Mouse (Mus musculus) forebrain, embryonic 14.5 days (tissue): ENCODE results near the gene Opa3. TPM values are rescaled to one million over a fixed set of nuclear protein-coding genes. Genes with fewer than 3 reads are reported as not detected.
"Not testable (repeated sequence)": the region's sequence is repeated elsewhere in the genome, so short reads cannot be mapped to it uniquely, and the experiment has no call there.

Experiments used
- ATAC-seq: fragments of 200-750 bp; cut with Nextera tagmentation; 2 replicates; pipeline ENCODE4 v1.8.0; 2017; ENCODE audit warnings: mild to moderate bottlenecking, moderate library complexity
- DNase-seq: peaks from one replicate; pipeline ENCODE4 v3.0.0-alpha.2; 2015; ENCODE audit warnings: low spot score
- H3K27ac ChIP-seq: fragments of 300-500 bp; sonication (generic); 2 replicates; pipeline ENCODE4 v1.5.1; 2014; ENCODE audit warnings: low read depth, mild to moderate bottlenecking, control low read depth, low read length, moderate library complexity
- H3K27me3 ChIP-seq: fragments of 300-500 bp; sonication (generic); replicated peaks from 2 replicates; pipeline ENCODE4 v1.6.1; 2014; ENCODE audit warnings: low read length, control low read depth, mixed read lengths; ENCODE audit not compliant: control insufficient read depth, insufficient read depth
- H3K36me3 ChIP-seq: fragments of 300-500 bp; sonication (generic); 2 replicates; pipeline ENCODE4 v1.6.1; 2014; ENCODE audit warnings: low read length, control low read depth; ENCODE audit not compliant: control insufficient read depth, insufficient read depth
- H3K4me1 ChIP-seq: fragments of 300-500 bp; sonication (generic); 2 replicates; pipeline ENCODE4 v1.6.1; 2014; ENCODE audit warnings: antibody characterized with exemption, low read length, control low read depth; ENCODE audit not compliant: control insufficient read depth, insufficient read depth
- H3K4me2 ChIP-seq: fragments of 300-500 bp; sonication (generic); 2 replicates; pipeline ENCODE4 v1.6.1; 2014; ENCODE audit warnings: mild to moderate bottlenecking, control low read depth, low read length
- H3K4me3 ChIP-seq: fragments of 300-500 bp; sonication (generic); 2 replicates; pipeline ENCODE4 v1.5.1; 2014; ENCODE audit warnings: low read depth, low read length, control low read depth
- H3K9ac ChIP-seq: fragments of 300-500 bp; sonication (generic); 2 replicates; pipeline ENCODE4 v1.6.1; 2014; ENCODE audit warnings: mild to moderate bottlenecking, low read length, control low read depth, moderate library complexity
- H3K9me3 ChIP-seq: fragments of 300-500 bp; sonication (generic); replicated peaks from 2 replicates; pipeline ENCODE4 v1.6.1; 2016; ENCODE audit warnings: low read length, control low read depth, mixed read lengths; ENCODE audit not compliant: control insufficient read depth
- WGBS: fragments of 180-500 bp; shearing (Covaris S2); extraction: QIAGEN DNeasy Blood & Tissue Kit; methylation state at CpG from one replicate; pipeline ENCODE4 v1.1.7; 2014; 5-methylcytosine and 5-hydroxymethylcytosine counted together
- polyA plus RNA-seq: library from polyadenylated mRNA; unstranded; fragments of >200 nt; fragmentation: Nextera tagmentation; extraction: Ambion mirVana; gene quantifications from 2 replicates; pipeline ENCODE4 v1.2.1, GENCODE M21; 2014

Gene Opa3
- polyA plus RNA-seq, 1 experiment from 2014 or later: 42.5 TPM

GRCm38 (mm10) chr7:19272173-19272764, 44.1 kb downstream of the Opa3 start:
- H3K27ac ChIP-seq: peak overlapping the region; percentile 77
- no peaks in the 10 kb centered on the region for H3K9me3 ChIP-seq
- peak overlapping the region; percentile 96 for H3K4me2 ChIP-seq
- H3K9ac ChIP-seq: peak overlapping the region; percentile 89
- peaks cover 18% of the 10 kb centered on the region for H3K4me1 ChIP-seq
- ATAC-seq (peak; percentile 71), DNase-seq (peak; percentile 79)
- WGBS: under 1% methylated on average over 34 of the region's 36 CpGs
- H3K4me3 ChIP-seq: peak overlapping the region; percentile 94
- H3K27me3 ChIP-seq: no peaks in the 10 kb centered on the region
- peaks cover 5% of the 10 kb centered on the region; the same call in 1 of the 2 replicates for H3K36me3 ChIP-seq

DNA sequence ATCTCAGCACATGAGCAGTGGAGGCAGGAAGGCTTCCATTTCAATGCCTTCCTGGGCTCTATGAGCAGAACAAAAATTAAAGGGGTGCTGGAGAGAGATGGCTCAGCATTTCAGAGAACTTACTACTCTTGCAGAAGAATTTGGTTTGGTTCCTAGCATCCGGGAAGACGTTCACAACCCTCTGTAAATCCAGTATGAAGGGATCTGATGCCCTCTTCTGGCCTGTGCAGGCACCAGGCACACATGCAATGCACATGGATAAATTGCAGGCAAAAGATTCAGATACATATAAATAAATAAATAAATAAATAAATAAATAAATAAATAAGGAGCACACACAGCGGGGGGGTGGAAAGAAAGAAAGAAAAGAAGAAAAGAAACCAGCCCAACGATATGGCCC, 48.1 kb downstream of the Opa3 start:
- H3K4me2 ChIP-seq: no peak overlapping the region
- no peaks in the 10 kb centered on the region for H3K36me3 ChIP-seq
- peaks cover 35% of the 10 kb centered on the region for H3K27me3 ChIP-seq
- no peak overlapping the region for H3K27ac ChIP-seq
- H3K4me3 ChIP-seq: no peak overlapping the region
- DNase-seq (no peak), ATAC-seq (no peak)
- 55% methylated on average over 4 of the region's 4 CpGs for WGBS
- H3K4me1 ChIP-seq: no peaks in the 10 kb centered on the region
- H3K9ac ChIP-seq: no peak overlapping the region
- H3K9me3 ChIP-seq: no peaks in the 10 kb centered on the region

DNA sequence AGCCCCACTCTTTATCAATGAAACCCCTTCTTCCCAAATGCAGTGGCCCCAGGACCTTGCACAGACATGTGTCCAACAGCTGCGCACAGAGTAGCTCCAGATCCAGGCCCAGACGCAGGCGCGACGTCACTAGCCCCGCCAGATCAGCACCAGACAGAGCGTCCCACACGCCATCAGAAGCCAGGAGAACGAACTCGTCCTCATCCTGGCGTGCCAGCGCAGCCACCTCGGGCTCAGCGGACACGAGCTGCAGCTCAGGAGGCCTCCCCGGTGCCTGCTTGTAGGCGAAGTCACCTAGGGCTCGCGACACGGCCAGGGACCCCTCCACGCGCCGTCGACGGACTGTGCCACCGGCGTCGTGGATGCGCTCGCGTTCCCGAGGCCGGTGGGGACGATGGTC, 50.9 kb downstream of the Opa3 start:
- Histone ChIP-seq H3K4me3 (peak overlapping the region; percentile 19), H3K36me3 (no peaks in the 10 kb centered on the region), H3K4me1 (peaks cover 6% of the 10 kb centered on the region), H3K27me3 (peaks cover 37% of the 10 kb centered on the region), H3K9me3 (no peaks in the 10 kb centered on the region), H3K9ac (no peak overlapping the region; the same call in 1 of the 2 replicates), H3K4me2 (peak overlapping the region; percentile 35), H3K27ac (no peak overlapping the region)
- ATAC-seq (no peak), DNase-seq (no peak)
- 2% methylated on average over 34 of the region's 34 CpGs for WGBS

DNA sequence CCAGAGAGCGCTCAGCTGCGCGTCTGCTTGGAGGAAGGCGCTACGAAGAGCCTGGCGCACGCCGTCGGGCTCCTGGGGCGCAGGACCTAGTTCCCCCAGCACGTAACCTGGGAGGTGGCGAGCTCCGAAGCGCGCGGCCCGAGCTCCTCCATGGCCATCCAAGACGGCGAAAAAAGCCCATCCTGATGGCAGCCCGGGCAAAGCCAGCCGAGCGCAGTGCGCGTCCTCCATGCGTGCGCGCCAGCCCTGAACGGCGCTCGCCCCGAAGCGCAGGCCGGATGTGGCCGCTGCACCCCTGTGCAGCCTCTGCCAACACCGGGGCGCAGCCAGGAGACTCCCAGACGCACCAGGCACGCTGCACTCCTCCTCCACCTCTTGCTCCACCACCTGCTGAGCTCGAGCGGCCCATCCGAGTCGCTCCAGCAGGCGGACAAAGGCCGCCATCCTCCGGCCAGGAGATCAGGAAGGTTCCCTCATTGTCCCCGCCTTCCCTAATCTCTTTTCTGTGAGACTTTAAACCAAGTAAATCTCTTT, 51.5 kb downstream of the Opa3 start, which contains the start of gene Ppm1n:
Gene Ppm1n, minus strand, starts transcription at position 484 of the 534 bp plus-strand sequence.
- ATAC-seq (no peak), DNase-seq (no peak)
- Histone ChIP-seq H3K4me1 (peaks cover 10% of the 10 kb centered on the region), H3K9ac (peak within 1 kb of the TSS; percentile 47), H3K36me3 (no peaks in the 10 kb centered on the region), H3K27me3 (peaks cover 37% of the 10 kb centered on the region), H3K4me2 (peak within 1 kb of the TSS; percentile 35), H3K27ac (no peak within 1 kb of the TSS), H3K4me3 (peak within 1 kb of the TSS; percentile 19), H3K9me3 (no peaks in the 10 kb centered on the region)
- under 1% methylated on average over 46 of the region's 46 CpGs for WGBS

GRCm38 (mm10) chr7:19281680-19282304, 53.7 kb downstream of the Opa3 start:
- Histone ChIP-seq H3K4me1 (peaks cover 10% of the 10 kb centered on the region), H3K4me2 (peak overlapping the region; percentile 74; the same call in 1 of the 2 replicates), H3K27me3 (peaks cover 37% of the 10 kb centered on the region), H3K4me3 (peak overlapping the region; percentile 86)
- not testable (repeated sequence) for H3K9ac ChIP-seq, H3K27ac ChIP-seq, H3K9me3 ChIP-seq, H3K36me3 ChIP-seq
- ATAC-seq (peak; percentile 1; the same call in 1 of the 2 replicates), DNase-seq (peak; percentile 49)
- WGBS: 32% methylated on average over 6 of the region's 6 CpGs

GRCm38 (mm10) chr7:19282385-19282784, 54.3 kb downstream of the Opa3 start, which contains the start of gene Rtn2:
Gene Rtn2, plus strand, starts transcription at chr7:19282624.
- H3K36me3 ChIP-seq: peaks cover 11% of the 10 kb centered on the region
- H3K4me3 ChIP-seq: peak within 1 kb of the TSS; percentile 86
- peak; percentile 94 for DNase-seq
- peak; percentile 91 for ATAC-seq
- no peaks in the 10 kb centered on the region for H3K9me3 ChIP-seq
- peak within 1 kb of the TSS; percentile 99 for H3K9ac ChIP-seq
- H3K27ac ChIP-seq: peak within 1 kb of the TSS; percentile 90
- H3K27me3 ChIP-seq: peaks cover 37% of the 10 kb centered on the region
- H3K4me1 ChIP-seq: peaks cover 10% of the 10 kb centered on the region
- WGBS: under 1% methylated on average over 31 of the region's 37 CpGs
- peak within 1 kb of the TSS; percentile 74 for H3K4me2 ChIP-seq

DNA sequence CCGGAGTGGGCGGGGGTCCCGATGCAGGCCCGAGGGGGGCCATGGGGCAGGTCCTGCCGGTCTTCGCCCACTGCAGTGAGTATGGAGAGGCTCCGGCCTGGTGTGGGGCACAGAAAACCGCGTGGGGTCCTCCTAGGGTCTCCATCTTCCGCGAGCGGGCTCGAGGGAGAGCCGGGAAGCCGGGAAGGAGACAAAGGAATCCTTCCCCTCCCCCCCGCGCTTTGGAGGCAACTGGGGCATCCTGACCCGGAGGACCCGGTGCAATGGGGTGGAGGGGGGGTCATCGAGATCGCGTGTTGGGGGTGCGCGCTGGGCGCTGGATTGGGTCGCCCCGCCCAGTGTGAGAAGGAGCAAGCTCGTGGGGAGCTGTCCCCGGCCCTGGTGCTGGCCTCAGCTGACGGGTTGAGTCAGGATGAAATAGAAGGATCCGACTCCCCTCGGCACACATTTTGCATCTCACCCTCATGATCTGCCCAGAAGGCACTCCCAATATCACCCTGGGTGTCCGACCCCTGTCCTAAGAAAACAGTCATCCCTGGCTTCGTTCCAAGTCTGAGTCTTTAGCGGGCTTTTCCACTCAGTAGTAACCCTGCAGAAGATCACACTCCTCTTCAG, 54.8 kb downstream of the Opa3 start:
- ATAC-seq: peak; percentile 78
- Histone ChIP-seq H3K9ac (peak overlapping the region; percentile 99), H3K27me3 (peaks cover 34% of the 10 kb centered on the region), H3K27ac (peak overlapping the region; percentile 90), H3K9me3 (no peaks in the 10 kb centered on the region), H3K4me2 (peak overlapping the region; percentile 74), H3K4me3 (peak overlapping the region; percentile 86), H3K36me3 (peaks cover 16% of the 10 kb centered on the region), H3K4me1 (peaks cover 10% of the 10 kb centered on the region)
- DNase-seq: peak; percentile 59
- WGBS: 2% methylated on average over 31 of the region's 35 CpGs

DNA sequence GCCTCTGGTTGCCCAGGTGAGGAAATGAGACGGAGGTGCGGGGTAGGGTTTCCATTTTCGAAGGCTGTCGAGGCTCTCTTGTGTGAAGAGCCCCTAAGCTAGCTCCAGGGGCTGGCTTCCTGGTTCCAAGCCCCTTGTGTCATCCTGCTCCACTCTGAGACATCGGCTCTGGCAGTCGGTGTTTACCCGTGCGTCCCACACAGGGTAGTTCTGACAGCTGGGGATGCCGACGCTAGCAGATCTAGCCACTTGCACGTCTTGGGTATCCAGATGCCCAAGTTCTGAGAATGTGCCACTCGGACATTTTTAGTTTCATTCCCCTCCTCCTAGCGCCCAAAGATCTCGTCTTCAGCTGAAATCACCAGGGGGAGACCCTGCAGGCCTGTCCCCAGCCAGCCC, 55.3 kb downstream of the Opa3 start:
- Histone ChIP-seq H3K9me3 (no peaks in the 10 kb centered on the region), H3K27me3 (peaks cover 29% of the 10 kb centered on the region), H3K27ac (peak overlapping the region; percentile 90), H3K4me3 (peak overlapping the region; percentile 86), H3K36me3 (peaks cover 21% of the 10 kb centered on the region), H3K9ac (peak overlapping the region; percentile 99), H3K4me2 (peak overlapping the region; percentile 74), H3K4me1 (peaks cover 10% of the 10 kb centered on the region)
- peak; percentile 32 for DNase-seq
- ATAC-seq: peak; percentile 18; the same call in 1 of the 2 replicates
- WGBS: 28% methylated on average over 14 of the region's 14 CpGs
